Mouse (Mus musculus): ENCODE measurements around the gene Nudt6.

Nudt6 gene

GRCm38 (mm10) chr3:37420072-37420471 lies at the start of gene Nudt6:
Nudt6 (minus strand) TSS chr3:37420211.
- DNase-seq: peak; percentile 84 to 87

- no peak for DNase-seq
Observed at GRCm38 (mm10) chr3:37469353-37469752, 49.3 kb upstream of the Nudt6 start.

DNA sequence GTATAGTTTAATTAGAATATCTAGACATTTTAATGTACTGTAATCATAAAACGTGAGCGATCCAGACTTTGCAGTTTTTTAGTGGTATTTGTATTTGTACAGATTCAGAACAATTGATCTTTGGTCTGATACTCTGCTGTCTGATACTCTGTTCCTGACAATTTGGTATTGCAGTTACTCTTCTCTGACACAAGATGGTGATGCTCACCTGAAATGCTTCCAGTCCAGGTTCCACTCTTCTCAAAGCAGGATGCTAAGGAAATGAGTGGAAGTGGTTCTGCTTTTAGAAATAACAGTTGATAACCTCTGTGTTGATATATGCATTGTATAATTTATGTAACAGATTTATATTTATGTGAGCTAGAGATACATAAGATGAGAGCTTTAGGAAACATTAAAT lies 48.2 kb upstream of the Nudt6 start:
- DNase-seq: no peak

DNA sequence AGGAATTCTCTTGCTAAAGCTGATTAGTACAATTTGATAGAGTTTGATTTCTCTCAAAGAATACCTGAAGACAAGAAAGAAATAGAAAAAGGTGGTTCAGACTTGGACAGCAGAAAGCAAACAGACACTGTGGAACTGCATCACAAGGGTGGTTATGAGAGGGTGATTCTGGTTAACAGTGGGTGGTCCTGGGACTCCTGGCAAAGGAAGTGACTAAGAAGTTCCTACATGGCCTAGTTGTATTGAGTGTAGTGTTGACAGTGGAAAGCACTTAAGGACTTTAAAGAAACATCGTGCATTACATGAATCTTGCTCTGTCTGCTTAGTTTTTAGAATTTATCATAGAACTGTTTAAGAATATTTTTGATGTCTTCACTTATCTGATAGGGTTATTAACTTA lies 36.0 kb upstream of the Nudt6 start:
- DNase-seq: no peak

DNA sequence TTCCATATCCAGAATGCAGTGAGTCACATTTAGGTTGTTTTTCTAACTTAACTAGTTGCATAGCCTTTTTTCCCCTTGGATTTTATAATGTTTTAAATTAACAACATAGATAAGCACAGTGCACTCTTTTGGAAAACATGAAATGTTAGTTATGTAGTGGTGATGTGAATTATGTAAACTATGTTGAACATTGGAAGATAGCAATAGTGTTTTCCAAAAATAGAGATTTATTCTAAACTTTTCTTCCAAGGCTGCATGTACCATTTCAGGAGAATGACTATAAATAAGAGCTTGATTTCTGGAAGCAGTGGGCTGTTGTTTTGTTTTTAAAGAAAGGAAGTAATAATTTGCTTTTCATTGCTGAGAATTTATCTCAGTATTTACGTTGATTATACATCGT lies 23.4 kb upstream of the Nudt6 start:
- DNase-seq: no peak

DNA sequence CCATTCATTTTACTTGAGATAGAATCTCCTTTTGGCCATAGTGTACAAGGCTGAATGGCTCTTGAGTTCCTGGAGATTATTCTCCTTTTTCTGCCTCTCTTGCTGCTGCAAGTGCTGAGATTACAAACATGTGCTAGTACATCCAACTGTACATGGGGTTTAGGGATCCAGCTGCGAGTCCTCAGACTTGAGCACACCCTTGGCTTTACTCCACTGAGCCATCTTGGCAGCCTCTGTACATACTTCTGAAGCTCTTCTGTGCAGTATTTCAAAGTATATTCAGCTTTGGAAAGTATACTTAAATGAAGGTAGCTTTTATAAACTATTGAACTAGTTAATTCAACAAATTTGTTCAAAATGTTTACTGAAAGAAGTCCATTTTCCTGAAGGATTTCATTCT lies 19.8 kb upstream of the Nudt6 start:
- no peak for DNase-seq

DNA sequence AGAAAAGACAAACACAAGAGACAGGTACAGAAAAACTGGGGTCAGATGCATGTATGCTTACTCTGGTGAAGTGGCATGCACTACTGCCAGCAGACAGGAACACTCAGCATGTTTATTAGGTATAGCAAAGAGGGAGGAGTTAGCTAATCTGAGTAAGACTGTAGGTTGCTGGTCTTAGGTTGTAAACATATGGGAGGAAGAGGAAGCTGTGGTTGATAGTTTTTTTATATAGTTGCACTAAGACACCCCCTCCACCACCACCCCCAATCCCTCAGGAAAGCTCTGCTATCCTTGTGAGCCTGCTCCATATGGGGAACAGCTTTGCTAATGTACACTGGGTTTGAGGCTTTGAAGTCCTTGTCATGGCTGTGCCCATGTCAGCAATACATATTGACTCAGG lies 10.3 kb upstream of the Nudt6 start:
- no peak for DNase-seq

GRCm38 (mm10) chr3:37426069-37426468 lies 6.1 kb upstream of the Nudt6 start:
- DNase-seq: no peak

DNA sequence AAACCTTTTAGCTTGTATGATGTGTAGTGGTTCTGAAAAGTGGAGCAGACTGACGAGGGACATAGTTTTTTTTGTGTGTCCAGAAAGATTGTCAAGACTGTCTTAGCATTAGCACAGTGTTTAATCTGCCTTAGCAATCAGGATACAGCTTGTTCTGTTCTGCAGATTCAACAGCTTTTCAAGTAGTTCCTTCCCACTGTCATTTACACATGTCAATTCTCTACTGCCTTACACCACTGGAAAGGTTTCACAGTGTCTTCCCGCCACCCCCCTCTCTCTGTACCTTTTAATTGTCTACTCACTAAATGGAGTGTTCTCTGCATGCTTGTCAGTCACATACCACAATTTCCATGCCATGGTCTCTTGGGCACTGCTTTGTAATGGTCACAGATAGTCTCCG lies 1.2 kb upstream of the Nudt6 start:
- no peak for DNase-seq

DNA sequence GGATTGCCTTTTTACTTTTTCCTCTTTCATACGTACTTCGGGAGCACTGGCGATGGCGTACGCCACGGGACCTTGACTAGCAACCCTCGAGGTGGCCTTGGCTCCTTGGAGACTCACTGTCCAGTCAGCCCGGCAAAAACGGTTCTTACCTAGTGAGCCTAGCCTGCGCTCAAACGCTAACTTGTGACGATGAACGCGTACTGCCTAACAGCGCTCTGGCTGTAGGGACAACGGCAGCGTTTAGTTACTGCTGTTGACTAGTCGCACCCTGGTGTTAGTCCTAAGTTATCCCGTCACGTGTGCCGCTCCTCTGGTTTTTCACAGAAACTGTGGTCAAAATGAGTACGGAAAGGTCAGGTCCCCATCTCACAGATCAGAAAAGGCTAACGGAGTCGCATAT lies 630 bp upstream of the Nudt6 start:
- DNase-seq: no peak

DNA sequence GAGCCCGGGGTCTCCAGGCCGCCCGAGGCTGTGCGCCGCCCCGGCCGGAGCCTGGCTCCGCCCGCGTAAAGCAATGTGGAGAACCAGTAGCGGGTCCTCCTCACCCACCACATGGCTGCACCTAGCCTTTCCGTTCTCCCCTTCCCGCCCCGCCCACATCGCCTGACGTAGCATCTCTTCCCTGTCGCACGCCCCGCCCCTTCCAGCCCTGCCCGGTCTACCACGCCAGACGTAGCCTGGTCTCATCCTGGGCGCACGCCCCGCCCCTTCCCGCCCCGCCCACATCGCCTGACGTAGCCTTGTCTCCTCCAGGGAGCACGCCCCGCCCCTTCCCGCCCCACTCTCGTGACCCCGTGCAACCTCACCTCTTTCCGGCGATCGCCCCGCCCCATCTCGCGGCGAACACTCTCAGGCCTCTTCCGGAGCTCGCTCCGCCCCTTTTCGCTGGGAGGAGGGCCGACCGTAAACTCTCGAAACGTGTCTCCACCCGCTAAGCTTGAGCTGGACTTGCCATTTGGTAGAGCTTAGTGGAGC lies 486 bp downstream of the Nudt6 start, which contains the start of gene Spata5:
Gene Spata5, plus strand, starts transcription at position 439 of the 534 bp plus-strand sequence.
- DNase-seq: peak; percentile 98 to 99

GRCm38 (mm10) chr3:37418961-37419457 lies 1.0 kb downstream of the Nudt6 start:
- DNase-seq: no peak

DNA sequence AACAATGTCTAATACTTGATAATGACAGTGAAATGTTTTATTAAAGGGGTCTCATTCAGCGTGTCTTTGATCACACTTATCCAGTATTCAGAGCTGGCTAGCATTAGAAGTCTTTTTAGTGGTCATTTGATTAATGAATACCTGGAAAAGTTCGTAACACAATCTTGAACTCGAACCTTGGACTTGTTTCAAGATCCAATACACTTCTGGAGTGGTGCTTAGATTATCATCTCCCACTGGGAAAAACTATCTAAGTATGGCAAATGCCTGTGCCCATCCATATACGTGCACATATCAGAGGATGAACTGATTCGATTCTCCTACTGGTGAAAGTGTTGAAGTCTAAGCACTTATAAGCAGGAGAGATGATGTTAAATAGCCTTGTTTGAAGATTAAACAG lies 1.7 kb downstream of the Nudt6 start:
- no peak for DNase-seq

GRCm38 (mm10) chr3:37414413-37414960 lies 5.5 kb downstream of the Nudt6 start:
- peak; percentile 13 to 28 for DNase-seq

- no peak for DNase-seq
Observed at GRCm38 (mm10) chr3:37413446-37413845, 6.6 kb downstream of the Nudt6 start.

GRCm38 (mm10) chr3:37407598-37407997 lies 12.4 kb downstream of the Nudt6 start:
- no peak for DNase-seq

GRCm38 (mm10) chr3:37401729-37402610 lies 18.0 kb downstream of the Nudt6 start:
- DNase-seq: no peak

- no peak for DNase-seq
Observed at GRCm38 (mm10) chr3:37398661-37399395, 21.2 kb downstream of the Nudt6 start.

GRCm38 (mm10) chr3:37397646-37398045 lies 22.4 kb downstream of the Nudt6 start:
- DNase-seq: no peak

DNA sequence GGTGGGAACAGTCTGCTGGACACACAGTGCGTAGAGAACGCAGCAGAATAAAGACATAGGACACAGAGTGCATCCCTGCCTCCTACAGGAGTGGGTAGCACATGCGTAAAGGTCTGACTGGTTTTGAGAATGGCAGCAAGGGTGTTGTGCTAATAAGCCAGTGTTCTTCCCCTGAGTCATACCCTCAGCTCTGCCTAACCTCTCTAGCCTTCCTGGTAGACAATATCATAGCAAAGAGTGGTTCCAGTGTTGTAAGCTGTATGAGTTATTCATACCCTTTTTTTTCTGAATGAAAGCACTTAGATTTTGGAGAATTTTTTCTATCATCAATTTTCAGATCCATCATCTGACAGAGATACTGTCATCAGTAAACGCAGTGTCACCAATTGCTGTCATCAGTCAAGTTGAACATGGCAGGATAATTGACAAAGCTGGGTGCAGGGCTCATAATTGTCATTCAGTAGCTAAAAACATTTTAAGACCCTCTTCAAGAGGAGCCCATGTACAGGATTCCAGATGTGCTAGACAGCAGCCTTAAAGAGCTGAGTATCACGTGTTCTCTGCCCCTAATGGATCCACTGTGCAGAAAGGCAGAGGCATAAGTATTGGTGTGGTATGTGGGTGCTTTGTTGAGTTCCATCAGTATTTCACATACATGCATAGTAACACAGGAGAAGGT lies 22.9 kb downstream of the Nudt6 start:
- no peak for DNase-seq

GRCm38 (mm10) chr3:37387310-37387709 lies 32.7 kb downstream of the Nudt6 start:
- no peak for DNase-seq

DNA sequence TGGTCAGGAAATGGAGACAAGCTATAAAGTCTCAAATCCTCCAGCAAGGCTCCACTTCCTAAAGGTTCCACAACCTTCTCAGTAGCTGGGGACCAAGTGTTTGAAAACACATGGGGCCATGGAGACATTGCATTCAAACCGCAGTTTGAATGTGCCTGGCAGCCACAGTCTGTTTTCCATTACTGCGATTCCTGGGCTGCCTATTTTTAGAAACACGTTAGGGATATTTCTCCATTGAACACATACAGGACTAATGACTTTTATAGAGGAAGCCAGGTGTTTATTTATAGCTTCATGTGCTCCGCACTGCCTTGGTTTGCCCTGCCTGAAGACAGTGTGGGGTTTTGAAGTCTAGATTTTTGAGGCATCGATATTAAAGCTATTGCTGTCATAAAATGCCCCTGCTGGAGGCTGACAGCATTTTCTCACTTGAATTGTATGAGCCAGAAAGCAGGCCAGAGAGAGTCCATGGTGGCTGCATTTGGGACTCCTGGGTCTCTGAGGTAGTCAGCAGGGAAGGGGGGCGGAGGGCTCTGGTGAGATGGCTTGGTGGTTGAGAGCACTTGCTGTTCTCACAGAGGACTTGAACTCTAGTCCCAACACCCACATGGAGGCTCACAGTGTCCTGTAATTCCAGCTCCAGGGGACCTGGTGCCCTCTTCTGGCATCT lies 36.8 kb downstream of the Nudt6 start:
- no peak for DNase-seq
